Mouse (Mus musculus) testis, adult 2 months (tissue): ENCODE results near the gene Ell.

Experiments
- CTCF ChIP-seq: fragments of 200-500 bp; IDR thresholded peaks from 2 replicates; pipeline ENCODE4 v1.5.1; 2012; ENCODE audit warnings: low read depth, mild to moderate bottlenecking, inconsistent platforms, low read length, moderate library complexity; ENCODE audit not compliant: control insufficient read depth, insufficient read depth, insufficient replicate concordance
- POLR2A ChIP-seq: fragments of 200-500 bp; IDR thresholded peaks from 2 replicates; pipeline ENCODE4 v1.6.1; 2012; ENCODE audit warnings: low read depth, mild to moderate bottlenecking, inconsistent platforms, low read length, moderate library complexity; ENCODE audit not compliant: control insufficient read depth

- no peak for TF ChIP-seq CTCF
- no peak for TF ChIP-seq POLR2A
Measured at GRCm38 (mm10) chr8:70540013-70540506, 803 bp downstream of the Ell start.
